Mouse (Mus musculus): ENCODE measurements around the gene Clybl. TPM values are rescaled to one million over a fixed set of nuclear protein-coding genes. Genes with fewer than 3 reads are reported as not detected.

The Clybl gene
- polyA plus RNA-seq, 1 experiment from 2014 or later = 20.3 TPM

GRCm38 (mm10) chr14:122296864-122297263, 115.4 kb downstream of the Clybl start:
- no peak overlapping the region for H3K4me3 ChIP-seq
- no peaks in the 10 kb centered on the region for H3K9me3 ChIP-seq (replicated peaks)

DNA sequence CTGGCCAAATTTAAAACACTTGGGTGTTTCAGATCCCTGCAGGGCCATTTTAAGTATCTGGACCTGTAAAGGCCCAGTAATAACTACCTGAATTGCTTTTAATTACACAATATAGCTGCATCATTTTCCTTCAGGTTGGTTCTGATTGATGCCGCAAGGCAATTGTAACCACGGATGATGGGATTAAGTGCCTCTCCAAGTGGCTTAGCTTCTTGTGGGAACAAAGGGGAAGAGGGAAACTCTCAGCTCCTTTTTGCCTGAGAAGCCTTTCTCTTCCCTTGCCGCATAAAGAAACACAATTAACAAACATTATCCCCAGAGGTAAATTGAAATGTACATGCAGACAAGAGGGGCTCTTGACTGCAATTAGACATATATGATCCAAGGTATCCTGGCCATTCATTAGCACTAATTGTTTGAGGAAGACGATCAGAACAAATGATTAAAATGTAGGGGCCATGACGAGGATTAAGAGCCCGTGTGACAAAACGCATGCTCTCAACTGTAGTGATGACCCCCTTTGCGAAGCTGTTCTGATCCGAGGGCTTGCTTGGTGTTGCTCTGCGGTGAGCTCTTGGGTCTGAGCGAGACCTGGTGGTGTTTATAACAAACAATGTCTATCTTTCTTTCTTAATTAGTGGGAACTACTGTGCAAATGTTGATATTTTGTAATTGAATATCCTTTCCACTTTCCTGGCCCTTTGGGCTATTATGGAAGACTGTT, 116.0 kb downstream of the Clybl start:
- H3K27me3 ChIP-seq = no peaks in the 10 kb centered on the region; the same call in 1 of the 2 replicates
- no peaks in the 10 kb centered on the region for H3K36me3 ChIP-seq
- no peak overlapping the region for H3K4me3 ChIP-seq
- H3K4me1 ChIP-seq = no peaks in the 10 kb centered on the region
- no peak overlapping the region for H3K27ac ChIP-seq
- 54% methylated on average over 11 of the region's 11 CpGs for WGBS
- no peak overlapping the region for H3K9ac ChIP-seq
- ATAC-seq (ENCODE audit: low FRiP score) = no peak
- no peaks in the 10 kb centered on the region for H3K9me3 ChIP-seq (replicated peaks)
- no peak overlapping the region for H3K4me2 ChIP-seq (replicated peaks)

More at GRCm38 (mm10) chr14:122296864-122297263, 115.4 kb downstream of the Clybl start:
- no peak overlapping the region for H3K9ac ChIP-seq
- no peaks in the 10 kb centered on the region; the same call in 1 of the 2 replicates for H3K27me3 ChIP-seq
- 48% methylated on average over 2 of the region's 2 CpGs for WGBS
- H3K36me3 ChIP-seq = no peaks in the 10 kb centered on the region
- no peak overlapping the region for H3K27ac ChIP-seq
- no peaks in the 10 kb centered on the region for H3K4me1 ChIP-seq
- ATAC-seq (ENCODE audit: low FRiP score) = no peak
- no peak overlapping the region for H3K4me2 ChIP-seq (replicated peaks)

DNA sequence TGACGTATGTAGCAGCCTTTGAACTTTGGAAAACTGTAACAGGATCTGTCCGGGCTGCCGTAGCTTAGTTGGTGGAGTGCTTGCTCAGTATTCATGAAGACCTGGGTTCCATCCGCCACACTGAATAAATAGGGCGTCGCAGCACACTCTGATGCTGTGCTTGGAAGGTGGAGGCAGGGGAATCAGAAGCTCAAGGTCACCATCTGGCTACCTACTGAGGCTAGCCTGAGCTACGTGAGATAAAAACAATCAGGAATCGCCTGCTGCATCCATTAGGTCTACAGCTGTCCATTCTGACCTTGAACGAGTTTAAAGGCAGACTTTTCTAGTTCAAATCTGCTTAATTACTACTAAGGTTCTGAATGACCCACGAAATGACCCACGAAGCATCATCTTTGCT, 118.8 kb downstream of the Clybl start:
- H3K4me3 ChIP-seq = no peak overlapping the region
- no peaks in the 10 kb centered on the region; the same call in 1 of the 2 replicates for H3K27me3 ChIP-seq
- no peak overlapping the region for H3K4me2 ChIP-seq (replicated peaks)
- no peak overlapping the region for H3K9ac ChIP-seq
- ATAC-seq (ENCODE audit: low FRiP score) = no peak
- peaks cover 3% of the 10 kb centered on the region; the same call in 1 of the 2 replicates for H3K4me1 ChIP-seq
- WGBS = 74% methylated on average over 11 of the region's 11 CpGs
- H3K27ac ChIP-seq = no peak overlapping the region
- H3K9me3 ChIP-seq (replicated peaks) = no peaks in the 10 kb centered on the region
- no peaks in the 10 kb centered on the region for H3K36me3 ChIP-seq

DNA sequence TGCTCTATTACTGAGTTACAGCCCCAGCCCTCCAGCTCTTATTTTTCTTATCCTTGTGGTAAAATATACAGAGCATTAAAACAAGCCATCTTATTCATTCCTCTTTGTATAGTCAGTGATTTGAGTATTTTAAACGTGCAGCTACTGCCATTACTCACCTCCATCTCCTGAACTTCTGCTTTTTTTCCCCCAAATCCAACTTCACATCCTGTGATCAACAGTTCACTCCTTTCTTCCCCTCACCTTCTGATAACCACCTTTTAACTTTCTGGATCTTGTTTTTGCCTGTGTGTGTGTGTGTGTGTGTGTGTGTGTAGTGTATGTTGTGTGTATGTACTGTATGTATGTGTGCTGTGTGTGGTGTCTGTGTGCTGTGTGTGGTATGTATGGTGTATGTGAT, 122.3 kb downstream of the Clybl start:
- WGBS = 69% methylated on average over 1 of the region's 1 CpGs
- no peak overlapping the region for H3K4me2 ChIP-seq (replicated peaks)
- no peak overlapping the region for H3K9ac ChIP-seq
- H3K27me3 ChIP-seq = no peaks in the 10 kb centered on the region
- peaks cover 3% of the 10 kb centered on the region; the same call in 1 of the 2 replicates for H3K4me1 ChIP-seq
- ATAC-seq (ENCODE audit: low FRiP score) = no peak
- no peak overlapping the region for H3K4me3 ChIP-seq
- no peak overlapping the region for H3K27ac ChIP-seq
- H3K9me3 ChIP-seq (replicated peaks) = no peaks in the 10 kb centered on the region
- H3K36me3 ChIP-seq = no peaks in the 10 kb centered on the region

DNA sequence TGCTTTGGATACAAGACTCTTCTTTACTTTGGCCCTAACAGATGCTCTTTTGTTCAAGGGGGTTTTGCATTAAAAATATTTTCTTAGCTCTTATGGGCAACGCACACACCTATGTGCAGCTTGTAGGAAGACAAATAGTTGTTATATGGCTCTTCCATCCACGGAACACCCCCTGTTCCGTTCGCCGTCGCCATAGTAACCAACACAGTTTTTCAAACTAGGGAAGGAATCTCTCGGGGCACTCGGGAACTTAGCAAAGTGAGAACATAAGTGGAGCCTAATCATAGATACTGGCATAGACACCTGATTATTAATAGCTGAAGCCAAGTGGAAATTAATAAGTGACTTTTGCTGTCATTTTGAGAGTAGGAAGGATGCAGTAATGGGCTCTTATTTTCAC, 123.6 kb downstream of the Clybl start:
- Histone ChIP-seq H3K36me3 (no peaks in the 10 kb centered on the region), H3K4me2 (replicated peaks) (no peak overlapping the region), H3K9ac (no peak overlapping the region), H3K9me3 (replicated peaks) (no peaks in the 10 kb centered on the region), H3K27me3 (no peaks in the 10 kb centered on the region), H3K4me1 (peaks cover 3% of the 10 kb centered on the region; the same call in 1 of the 2 replicates), H3K4me3 (no peak overlapping the region), H3K27ac (no peak overlapping the region)
- 58% methylated on average over 8 of the region's 8 CpGs for WGBS
- no peak for ATAC-seq (ENCODE audit: low FRiP score)

DNA sequence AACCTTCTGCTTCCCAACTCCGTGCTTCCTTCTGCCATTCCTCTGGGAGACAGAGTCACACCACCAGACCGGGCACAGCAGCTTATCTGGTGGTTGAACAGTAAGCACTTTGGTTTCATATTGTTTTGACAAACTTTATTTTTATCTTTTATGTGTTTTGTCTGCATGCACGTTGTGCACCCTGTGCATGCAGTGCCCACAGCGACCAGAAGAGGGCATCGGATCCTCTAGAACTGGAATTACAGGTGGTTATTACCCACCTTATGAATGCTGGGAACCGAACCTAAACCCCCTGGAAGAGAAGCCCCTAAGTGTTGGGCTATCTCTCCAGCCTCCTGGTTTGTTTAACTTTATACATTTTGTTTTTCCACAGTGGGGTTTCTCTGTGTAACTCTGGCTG, 130.9 kb downstream of the Clybl start:
- WGBS = 93% methylated on average over 6 of the region's 6 CpGs

GRCm38 (mm10) chr14:122313328-122313727, 131.8 kb downstream of the Clybl start:
- 95% methylated on average over 4 of the region's 4 CpGs for WGBS
- ATAC-seq (ENCODE audit: low FRiP score) = no peak

More for the DNA sequence above, 130.9 kb downstream of the Clybl start:
- ATAC-seq (ENCODE audit: low FRiP score) = no peak
- H3K9ac ChIP-seq = no peak overlapping the region
- H3K4me2 ChIP-seq (replicated peaks) = no peak overlapping the region
- H3K36me3 ChIP-seq = no peaks in the 10 kb centered on the region
- H3K4me3 ChIP-seq = no peak overlapping the region
- no peak overlapping the region for H3K27ac ChIP-seq
- H3K9me3 ChIP-seq (replicated peaks) = no peaks in the 10 kb centered on the region; the same call in 1 of the 2 replicates
- no peaks in the 10 kb centered on the region for H3K27me3 ChIP-seq
- no peaks in the 10 kb centered on the region for H3K4me1 ChIP-seq

GRCm38 (mm10) chr14:122315743-122316142, 134.2 kb downstream of the Clybl start:
- no peak overlapping the region for H3K4me3 ChIP-seq
- WGBS = 93% methylated on average over 12 of the region's 12 CpGs
- H3K9ac ChIP-seq = no peak overlapping the region
- H3K27me3 ChIP-seq = no peaks in the 10 kb centered on the region
- H3K4me1 ChIP-seq = no peaks in the 10 kb centered on the region
- no peaks in the 10 kb centered on the region; the same call in 1 of the 2 replicates for H3K9me3 ChIP-seq (replicated peaks)
- H3K4me2 ChIP-seq (replicated peaks) = no peak overlapping the region
- no peak overlapping the region for H3K27ac ChIP-seq
- no peak for ATAC-seq (ENCODE audit: low FRiP score)
- H3K36me3 ChIP-seq = no peaks in the 10 kb centered on the region

More at GRCm38 (mm10) chr14:122313328-122313727, 131.8 kb downstream of the Clybl start:
- Histone ChIP-seq H3K9me3 (replicated peaks) (no peaks in the 10 kb centered on the region; the same call in 1 of the 2 replicates), H3K27ac (no peak overlapping the region), H3K27me3 (no peaks in the 10 kb centered on the region), H3K4me2 (replicated peaks) (no peak overlapping the region), H3K9ac (no peak overlapping the region), H3K4me1 (no peaks in the 10 kb centered on the region), H3K36me3 (no peaks in the 10 kb centered on the region), H3K4me3 (no peak overlapping the region)

DNA sequence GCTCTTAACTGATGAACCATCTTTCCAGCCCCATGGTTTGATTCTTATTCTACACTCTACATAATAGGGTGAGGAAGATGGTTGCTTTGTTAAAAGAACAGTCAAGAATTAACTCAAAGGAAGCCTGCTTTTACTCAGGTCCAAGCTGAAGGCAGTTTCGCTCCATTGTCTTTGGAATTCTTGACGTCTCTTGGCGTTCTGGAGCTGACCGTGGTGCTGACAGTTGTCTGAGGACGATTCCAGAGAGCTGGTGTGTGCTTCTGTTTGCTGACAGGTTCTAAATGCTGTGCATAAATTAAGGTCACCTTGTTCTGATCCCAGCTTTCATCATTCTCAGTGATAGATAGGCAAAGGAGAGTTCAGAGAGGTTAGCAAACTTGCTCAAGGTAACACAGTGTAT, 140.6 kb downstream of the Clybl start:
- Histone ChIP-seq H3K9me3 (replicated peaks) (no peaks in the 10 kb centered on the region), H3K4me3 (no peak overlapping the region), H3K4me2 (replicated peaks) (no peak overlapping the region), H3K27me3 (no peaks in the 10 kb centered on the region), H3K36me3 (no peaks in the 10 kb centered on the region), H3K9ac (no peak overlapping the region), H3K4me1 (0 out of 2 replicates have a peak, but pooled peaks cover 6% of the 10 kb centered on the region), H3K27ac (no peak overlapping the region)
- ATAC-seq (ENCODE audit: low FRiP score) = no peak
- WGBS = 27% methylated on average over 5 of the region's 5 CpGs

- no peak overlapping the region for H3K4me3 ChIP-seq
- H3K36me3 ChIP-seq = no peaks in the 10 kb centered on the region
- no peaks in the 10 kb centered on the region for H3K27me3 ChIP-seq
- no peak overlapping the region for H3K9ac ChIP-seq
- WGBS = 65% methylated on average over 9 of the region's 9 CpGs
- H3K9me3 ChIP-seq (replicated peaks) = no peaks in the 10 kb centered on the region
- no peak overlapping the region for H3K27ac ChIP-seq
- no peak for ATAC-seq (ENCODE audit: low FRiP score)
- H3K4me1 ChIP-seq = 0 out of 2 replicates have a peak, but pooled peaks cover 6% of the 10 kb centered on the region
- H3K4me2 ChIP-seq (replicated peaks) = no peak overlapping the region
Observed at GRCm38 (mm10) chr14:122323838-122324458, 142.4 kb downstream of the Clybl start.

DNA sequence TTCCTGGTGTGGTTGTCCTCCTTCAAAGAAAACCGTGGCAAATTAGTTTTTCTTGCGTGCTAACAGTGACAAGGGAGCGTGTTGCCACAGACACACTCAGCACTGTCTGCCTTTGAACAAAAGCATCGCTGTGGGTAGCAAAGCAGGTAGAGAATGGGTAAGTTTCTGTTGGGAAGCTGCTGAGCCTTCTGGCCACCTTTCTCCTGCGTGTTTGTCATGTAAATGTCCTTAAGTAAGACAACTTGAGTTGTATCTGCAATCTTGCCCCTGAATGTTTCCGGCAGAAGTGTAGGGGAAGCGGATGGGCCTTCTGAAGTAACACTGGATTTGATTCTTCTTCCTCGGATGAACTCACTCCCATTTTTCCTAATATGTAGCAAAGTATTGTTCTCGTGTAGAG, 148.6 kb downstream of the Clybl start:
- Histone ChIP-seq H3K9ac (no peak overlapping the region), H3K27ac (no peak overlapping the region), H3K36me3 (no peaks in the 10 kb centered on the region), H3K4me1 (no peaks in the 10 kb centered on the region), H3K27me3 (no peaks in the 10 kb centered on the region), H3K9me3 (replicated peaks) (no peaks in the 10 kb centered on the region), H3K4me2 (replicated peaks) (no peak overlapping the region), H3K4me3 (no peak overlapping the region)
- no peak for ATAC-seq (ENCODE audit: low FRiP score)
- 60% methylated on average over 9 of the region's 9 CpGs for WGBS

DNA sequence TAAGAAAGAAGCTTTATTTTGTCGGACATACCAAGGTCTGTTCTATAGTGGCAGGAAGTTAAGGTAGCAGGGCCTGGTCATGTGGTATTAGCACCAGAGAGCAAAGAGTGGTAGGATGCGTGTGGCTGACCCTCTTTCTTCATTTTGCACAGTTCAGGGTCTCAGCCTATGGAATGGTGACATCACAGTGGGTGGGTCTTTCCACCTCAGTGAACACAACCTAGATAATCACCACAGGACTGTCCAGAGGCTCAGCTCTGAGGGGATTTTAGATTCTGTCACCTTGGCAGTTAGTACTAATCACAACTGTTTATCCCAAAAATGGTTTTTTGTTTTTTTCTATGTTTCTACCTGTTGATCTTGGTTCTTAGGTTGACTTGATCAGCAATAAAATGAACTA, 149.2 kb downstream of the Clybl start:
- Histone ChIP-seq H3K4me3 (no peak overlapping the region), H3K4me2 (replicated peaks) (no peak overlapping the region), H3K9ac (no peak overlapping the region), H3K9me3 (replicated peaks) (no peaks in the 10 kb centered on the region), H3K4me1 (no peaks in the 10 kb centered on the region), H3K27ac (no peak overlapping the region), H3K36me3 (no peaks in the 10 kb centered on the region), H3K27me3 (no peaks in the 10 kb centered on the region)
- ATAC-seq (ENCODE audit: low FRiP score) = no peak
- 82% methylated on average over 2 of the region's 2 CpGs for WGBS

Measured in hindbrain, embryonic 12.5 days (tissue).